Mouse (Mus musculus) gonadal fat pad, adult 2 months (tissue): ENCODE measurements around the gene Asna1. TPM values are rescaled to one million over a fixed set of nuclear protein-coding genes. Genes with fewer than 3 reads are reported as not detected.

Source experiments
- DNase-seq: peaks from one replicate; pipeline ENCODE4 v3.0.0-alpha.2; 2012; ENCODE audit warnings: low read depth
- polyA plus RNA-seq: library from polyadenylated mRNA; depleted of rRNA; stranded (reverse); fragments of >200 nt; gene quantifications from 2 replicates; pipeline ENCODE4 v1.2.3, GENCODE M21; 2012

The Asna1 gene
- polyA plus RNA-seq, 1 experiment: 168 TPM

GRCm38 (mm10) chr8:84990349-84990748 lies 34.7 kb downstream of the Asna1 start, which contains the start of gene Hook2:
Gene Hook2, plus strand, starts transcription at chr8:84990603.
- no peak for DNase-seq

GRCm38 (mm10) chr8:84989810-84990209 lies 35.3 kb downstream of the Asna1 start:
- DNase-seq: no peak

GRCm38 (mm10) chr8:84989311-84989731 lies 35.8 kb downstream of the Asna1 start:
- no peak for DNase-seq

DNA sequence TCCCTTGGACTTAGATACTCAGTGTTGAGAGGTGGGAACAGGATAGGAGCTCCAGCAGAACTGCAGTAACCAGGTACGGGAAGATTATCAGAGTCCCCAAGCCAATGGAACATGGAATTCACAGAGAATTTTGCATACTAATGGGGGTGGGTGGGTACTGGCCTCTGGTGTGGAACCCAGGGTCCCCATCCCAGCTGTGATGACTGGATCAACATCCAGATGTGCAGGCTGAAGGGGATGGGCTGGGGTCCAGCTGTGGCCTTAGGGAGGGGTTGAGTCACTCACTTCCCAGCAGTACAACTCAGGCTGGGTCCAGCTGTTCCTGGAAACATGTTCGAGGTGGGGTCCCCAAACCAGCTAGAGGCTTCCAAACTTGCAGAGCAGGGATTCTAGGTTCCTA lies 37.2 kb downstream of the Asna1 start:
- DNase-seq: no peak

GRCm38 (mm10) chr8:84987388-84987787 lies 37.7 kb downstream of the Asna1 start:
- DNase-seq: no peak

GRCm38 (mm10) chr8:84986379-84986945 lies 38.6 kb downstream of the Asna1 start:
- DNase-seq: no peak

DNA sequence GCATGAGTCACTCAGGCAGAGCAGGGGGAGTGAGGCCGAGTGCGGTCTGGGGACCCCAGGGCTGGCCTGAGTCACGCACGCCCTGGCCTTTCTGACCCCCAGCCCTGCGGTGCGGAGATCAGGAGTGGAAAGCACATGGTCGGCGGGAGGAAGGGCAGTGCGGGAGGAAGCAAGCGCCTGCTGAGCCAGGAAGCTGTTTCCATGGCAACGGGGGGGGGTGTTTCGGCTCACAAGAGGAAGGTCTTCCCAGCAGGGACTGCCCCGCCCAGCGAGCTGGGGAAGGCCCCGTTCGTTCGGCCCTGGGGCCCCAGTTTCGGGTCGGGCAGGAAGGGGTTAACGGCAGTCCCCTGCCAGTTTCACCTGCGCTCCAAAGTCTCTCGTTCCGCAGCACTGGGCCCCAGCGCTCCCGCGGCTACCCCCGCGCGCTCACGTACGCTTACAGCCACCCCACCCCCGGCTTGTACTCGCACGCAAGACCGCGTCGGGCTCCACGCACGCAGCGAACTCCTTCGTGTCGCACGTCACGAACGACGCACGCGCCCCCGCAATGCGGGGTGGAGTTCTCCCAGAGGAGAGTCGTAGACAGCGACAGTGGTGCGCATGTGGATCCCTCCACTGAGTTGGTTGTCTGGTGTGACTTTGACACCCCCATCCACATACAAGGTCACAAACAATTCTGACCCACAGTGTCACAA lies 39.2 kb downstream of the Asna1 start:
- DNase-seq: no peak

- DNase-seq: no peak
Observed at GRCm38 (mm10) chr8:84985049-84985683, 39.9 kb downstream of the Asna1 start.

DNA sequence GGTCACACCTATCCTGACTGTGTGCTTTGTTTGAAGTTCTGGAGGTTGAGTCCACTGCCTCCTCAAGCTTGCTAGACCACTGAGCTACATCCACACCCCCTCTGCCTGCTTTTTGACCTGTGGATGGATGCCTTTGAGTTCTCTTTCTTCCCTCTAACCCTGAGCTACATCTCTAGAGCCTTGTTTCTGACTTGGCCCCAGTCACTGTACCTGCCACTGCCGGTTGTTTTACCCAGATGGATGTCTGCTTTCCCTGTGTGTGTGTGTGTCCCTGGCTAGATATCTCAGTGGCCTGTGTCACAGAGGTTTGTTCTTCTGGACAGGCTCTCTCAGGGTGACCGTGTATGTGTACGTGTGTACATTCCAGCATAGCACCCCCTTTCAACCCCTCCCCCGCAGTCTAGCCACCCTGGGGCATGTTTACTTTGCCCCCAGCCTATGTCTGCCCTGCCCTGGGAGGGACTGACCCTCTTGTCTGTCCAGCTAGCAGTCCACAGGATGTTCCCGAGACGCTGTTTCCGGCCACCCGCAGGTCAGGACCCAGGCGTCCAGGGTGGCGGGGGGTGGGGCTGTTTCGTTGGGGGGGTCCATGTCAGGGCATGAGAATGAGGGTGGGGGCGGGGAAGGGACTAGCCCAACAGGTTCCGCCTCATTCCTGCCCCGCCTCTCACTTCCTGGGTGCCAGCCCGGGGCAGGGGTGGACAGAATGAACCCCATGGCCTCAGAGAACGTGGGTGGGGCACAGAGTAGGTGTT lies 40.6 kb downstream of the Asna1 start:
- no peak for DNase-seq

DNA sequence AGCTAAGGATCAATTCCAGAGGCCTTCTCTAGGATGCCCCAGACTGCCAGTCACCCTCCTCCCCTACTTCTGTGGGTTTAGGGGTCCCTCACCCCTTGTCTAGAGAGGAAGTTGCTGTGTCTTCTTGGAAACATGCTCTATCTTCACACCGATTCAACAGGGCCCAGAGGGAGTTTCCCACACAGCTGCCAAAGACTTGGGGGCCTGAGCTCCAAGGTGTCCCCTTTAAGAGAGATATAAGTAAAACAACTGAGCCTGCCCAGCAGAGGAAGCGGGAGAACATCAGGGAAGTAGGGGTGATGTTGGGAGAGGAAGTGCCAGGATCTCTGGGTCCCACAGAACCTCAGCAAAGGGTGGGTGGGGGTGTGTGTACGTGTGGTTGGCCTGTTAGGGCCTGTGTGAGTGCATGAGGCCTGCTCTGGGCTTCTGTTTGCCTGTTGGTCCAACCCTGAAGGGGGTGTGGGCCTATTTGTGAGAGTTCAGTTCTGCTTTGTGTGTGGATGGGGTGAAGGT lies 42.5 kb downstream of the Asna1 start:
- no peak for DNase-seq

GRCm38 (mm10) chr8:84981644-84982498 lies 43.2 kb downstream of the Asna1 start:
- DNase-seq: no peak

DNA sequence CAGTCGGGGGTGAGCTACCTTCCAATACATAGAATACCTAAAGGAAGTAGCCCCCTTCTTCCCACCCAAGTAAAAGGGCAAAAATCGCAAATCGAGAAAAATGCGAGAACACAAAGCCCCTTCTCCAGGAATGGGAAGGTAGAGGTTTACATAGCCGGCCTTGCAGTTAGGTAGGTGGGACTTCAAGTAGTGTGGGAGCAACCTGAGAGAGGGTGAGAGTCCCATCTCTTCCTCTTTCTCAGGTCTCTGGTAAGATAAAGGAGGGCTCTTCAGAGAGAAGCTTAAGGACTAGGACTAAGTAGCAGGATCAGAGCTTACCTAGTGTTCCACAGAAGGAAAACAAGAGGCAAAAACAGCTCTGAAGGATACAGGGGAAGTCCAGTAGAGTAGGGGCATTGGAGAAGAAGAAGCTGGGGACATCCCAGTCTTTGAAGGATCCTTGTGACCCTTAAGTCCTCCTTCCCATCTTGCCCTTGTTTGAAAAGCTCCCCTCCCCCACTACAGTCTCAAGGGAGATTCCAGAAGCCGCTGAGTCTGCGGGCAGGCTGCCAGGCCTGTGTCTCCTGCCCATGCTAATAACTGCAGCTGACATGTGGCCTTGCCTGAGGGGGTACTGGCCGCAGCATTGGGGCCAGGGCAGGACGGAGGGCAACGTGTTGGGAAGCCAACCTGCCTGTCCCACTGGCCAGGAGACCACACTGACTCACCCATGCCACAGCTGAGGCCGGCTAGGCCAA lies 44.3 kb downstream of the Asna1 start:
- DNase-seq: no peak

GRCm38 (mm10) chr8:84979599-84980421 lies 45.3 kb downstream of the Asna1 start:
- DNase-seq: no peak

DNA sequence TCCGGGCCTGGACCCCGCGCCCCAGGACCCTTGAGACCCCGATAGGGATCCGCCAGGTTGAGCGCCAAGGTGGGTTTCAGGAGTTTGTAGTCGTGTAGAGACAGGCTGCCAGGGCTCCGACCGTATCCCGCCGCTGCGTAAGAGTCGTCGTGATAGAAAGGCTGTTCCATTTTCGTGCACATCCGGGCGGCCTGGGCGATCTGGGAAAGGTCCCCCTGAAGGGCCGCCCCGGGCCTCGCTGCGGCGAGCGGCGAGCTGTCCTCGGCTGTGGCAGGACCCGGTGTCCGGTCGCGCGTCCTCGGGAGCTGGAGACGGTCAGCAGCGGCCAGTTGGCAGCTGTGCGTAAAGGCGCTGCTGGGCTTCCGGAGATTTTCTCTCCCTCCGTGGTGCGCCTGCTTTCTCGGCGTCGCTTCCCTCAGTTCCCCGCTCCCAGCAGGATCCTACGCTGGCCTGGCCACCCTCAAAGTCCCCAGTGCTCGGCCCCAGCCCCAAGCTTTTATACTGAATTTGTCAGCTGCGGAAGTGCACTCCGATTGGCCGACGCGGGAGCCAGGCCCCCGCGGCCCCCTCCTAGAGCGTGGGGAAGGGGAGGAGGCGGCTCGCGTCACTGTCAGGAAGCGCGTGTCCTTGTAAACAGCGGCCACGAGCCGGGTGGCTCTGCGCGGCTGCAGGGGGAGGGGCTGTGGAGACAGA lies 46.7 kb downstream of the Asna1 start, which contains the start of gene Junb:
TSS of gene Junb (minus strand) at position 471 of the 693 bp plus-strand sequence.
- DNase-seq: no peak

- DNase-seq: no peak
Observed at GRCm38 (mm10) chr8:84977435-84978247, 47.4 kb downstream of the Asna1 start.

GRCm38 (mm10) chr8:84976763-84977434 lies 48.2 kb downstream of the Asna1 start:
- no peak for DNase-seq

DNA sequence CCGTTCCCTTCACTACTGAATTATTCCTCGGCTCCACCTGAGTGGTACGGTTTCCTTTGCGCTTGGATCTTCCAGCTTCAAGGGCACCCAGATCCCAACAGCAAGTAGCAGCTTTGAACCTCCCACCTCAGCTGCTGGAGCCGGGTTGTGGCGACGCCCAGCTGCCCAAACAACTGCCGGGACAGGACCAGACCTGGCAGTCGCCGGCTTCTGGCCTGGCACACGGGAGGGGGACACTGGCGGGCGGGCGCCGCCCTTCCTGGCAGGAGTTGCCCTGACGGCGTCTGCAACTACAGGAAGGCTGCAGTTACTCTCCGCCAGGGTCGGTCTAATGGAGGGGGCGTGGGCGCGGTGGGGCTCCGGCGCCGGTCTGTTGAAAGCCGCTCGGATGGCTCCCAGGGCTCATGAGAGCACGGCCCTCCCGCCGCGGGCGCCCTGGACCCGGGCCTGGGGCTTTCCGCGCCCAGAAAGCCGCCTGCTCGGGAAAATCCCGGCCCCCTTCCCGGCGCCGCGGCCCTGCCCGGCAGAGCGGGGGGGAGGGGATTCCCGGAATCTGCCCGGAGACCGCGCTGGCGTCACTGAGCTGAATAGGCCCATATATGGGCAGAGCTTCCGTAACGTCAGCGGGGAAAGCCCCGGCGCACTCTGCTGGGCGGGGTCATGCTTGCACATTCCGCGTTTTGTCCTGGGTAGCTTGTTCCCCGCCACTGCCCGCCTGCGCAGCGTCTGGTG lies 48.9 kb downstream of the Asna1 start:
- DNase-seq: no peak
